Comparison of ENCODE assay signal across 16 mouse cellular contexts in genomic region chr11:100603155-100603554, GRCm38 (mm10). TPM values are rescaled to one million over a fixed set of nuclear protein-coding genes. Genes with fewer than 3 reads are reported as not detected.
"Had no signal": no experiment of that assay in that cellular context is flagged by ENCODE, and none has a peak within 500 bp of the region (broad histone marks: within the 10 kb centered on the region; RNA-seq: fewer than 3 reads in every experiment).

No protein-coding gene starts in this region.

- H3K4me2 ChIP-seq: limb, embryonic 13.5 days; liver, embryonic 15.5 days; lung, embryonic 14.5 days; midbrain, embryonic 12.5 days had no signal

- DNase-seq: kidney, adult 11 months; kidney, adult 9 months; kidney, postnatal 36 days; left cerebral cortex, postnatal 4 days; lung, embryonic 14.5 days; lung, postnatal 10 days; lung, postnatal 4 days; right cerebral cortex, adult 18-20 months; right cerebral cortex, postnatal 25 days; thymus, postnatal 36 days had no signal

- H3K9me3 ChIP-seq: limb, embryonic 13.5 days; liver, embryonic 15.5 days; midbrain, embryonic 12.5 days had no signal

- ATAC-seq: midbrain, embryonic 16.5 days had no signal

- H3K4me3 ChIP-seq: limb, embryonic 13.5 days; liver, embryonic 15.5 days; midbrain, embryonic 12.5 days had no signal

- H3K27ac ChIP-seq: kidney, postnatal 0 days; limb, embryonic 13.5 days; liver, embryonic 15.5 days; midbrain, embryonic 12.5 days had no signal

- H3K9ac ChIP-seq: limb, embryonic 13.5 days; liver, embryonic 15.5 days; lung, embryonic 14.5 days; midbrain, embryonic 12.5 days had no signal

- H3K27me3 ChIP-seq: limb, embryonic 13.5 days; liver, embryonic 15.5 days; midbrain, embryonic 12.5 days had no signal

RNA-seq across cellular contexts. Expression of gene Ttc25, which starts 57.7 kb away (rescaled TPM):
- total RNA-seq: megakaryocyte-erythroid progenitor cell, adult 5-6 weeks had no signal
